Mouse (Mus musculus): ENCODE data around the gene 1700029P11Rik. TPM values are rescaled to one million over a fixed set of nuclear protein-coding genes. Genes with fewer than 3 reads are reported as not detected.
A peak's percentile ranks its signal among the peaks of the same experiment; 100 is the strongest.

1700029P11Rik gene
- polyA plus RNA-seq, 1 experiment from 2014 or later, result not detected

DNA sequence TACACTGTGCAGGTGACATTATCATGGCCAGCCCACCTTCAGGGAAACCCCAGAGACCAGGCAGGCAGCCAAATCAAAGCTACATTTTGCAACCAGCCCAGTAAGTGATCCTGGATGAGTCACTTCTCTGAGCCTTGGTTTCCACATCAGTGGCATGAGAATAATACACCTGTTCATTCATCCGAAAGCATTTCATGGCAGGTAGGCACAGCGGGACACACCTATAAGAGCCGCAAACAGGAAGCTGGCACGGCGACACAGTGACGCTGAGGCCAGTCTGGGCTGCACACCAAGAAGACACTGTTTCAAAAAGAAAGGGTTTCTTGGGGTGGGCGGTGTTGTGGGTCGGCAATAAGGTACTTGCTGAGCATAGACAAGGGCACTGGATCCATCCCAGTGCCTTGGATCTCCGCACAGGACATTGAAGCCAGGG is 26.2 kb upstream of the 1700029P11Rik start:
- 0 out of 2 replicates have a peak, but pooled peaks cover 3% of the 10 kb centered on the region for H3K36me3 ChIP-seq (ENCODE audit: control insufficient read depth, insufficient read depth)
- H3K9ac ChIP-seq (ENCODE audit: low read length), result no peak overlapping the region
- no peak overlapping the region for H3K4me3 ChIP-seq (ENCODE audit: low read length)
- ATAC-seq (replicated peaks; ENCODE audit: extremely low read depth, insufficient read depth, low FRiP score), result no peak
- no peaks in the 10 kb centered on the region for H3K9me3 ChIP-seq (replicated peaks; ENCODE audit: control insufficient read depth, low read length)
- H3K4me2 ChIP-seq (ENCODE audit: low read depth, low read length), result no peak overlapping the region
- no peak overlapping the region for H3K27ac ChIP-seq (ENCODE audit: low read length)
- no peaks in the 10 kb centered on the region for H3K4me1 ChIP-seq (ENCODE audit: control insufficient read depth, insufficient read depth, low read length)
- no peaks in the 10 kb centered on the region for H3K27me3 ChIP-seq (ENCODE audit: control insufficient read depth, insufficient read depth, low read length)
- WGBS, result 95% methylated on average over 9 of the region's 9 CpGs

DNA sequence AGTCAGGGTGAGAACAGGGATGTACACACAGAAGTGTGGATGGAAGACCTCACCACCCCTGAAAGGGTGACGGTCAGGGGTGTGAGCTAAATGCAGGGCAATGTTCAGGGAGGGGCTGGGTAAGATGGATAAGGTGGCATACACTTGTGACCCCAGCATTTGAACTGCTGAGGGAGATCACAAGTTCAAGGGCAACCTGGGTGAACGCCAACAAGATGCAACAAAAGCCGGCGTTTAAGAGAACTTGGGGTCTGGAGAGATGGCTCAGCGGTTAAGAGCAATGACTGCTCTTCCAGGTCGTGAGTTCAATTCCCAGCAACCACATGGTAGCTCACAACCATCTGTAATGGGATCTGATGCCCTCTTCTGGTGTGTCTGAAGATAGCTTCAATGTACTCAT is 25.6 kb upstream of the 1700029P11Rik start:
- WGBS, result 88% methylated on average over 6 of the region's 6 CpGs
- no peak for ATAC-seq (replicated peaks; ENCODE audit: extremely low read depth, insufficient read depth, low FRiP score)
- H3K9me3 ChIP-seq (replicated peaks; ENCODE audit: control insufficient read depth, low read length), result no peaks in the 10 kb centered on the region

DNA sequence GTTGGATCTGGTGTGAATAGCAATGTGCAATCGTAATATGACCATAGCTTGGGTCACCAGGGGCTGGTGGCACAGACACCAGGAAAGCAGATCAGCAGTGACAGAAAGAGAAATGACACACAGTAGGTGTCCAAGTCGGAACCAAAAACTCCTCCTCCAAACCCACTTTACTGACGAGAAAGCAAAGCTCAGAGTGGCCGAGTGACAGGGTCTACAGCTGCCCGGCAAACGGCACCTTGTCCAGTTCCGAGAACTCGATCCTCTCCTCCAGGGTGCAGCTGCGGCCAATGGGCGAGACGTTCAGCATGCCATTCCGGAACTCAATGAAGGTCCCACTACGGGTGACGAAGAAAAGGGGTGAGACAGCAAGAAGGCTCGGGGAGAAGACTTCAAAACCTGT is 24.9 kb upstream of the 1700029P11Rik start:
- ATAC-seq (replicated peaks; ENCODE audit: extremely low read depth, insufficient read depth, low FRiP score), result no peak
- Histone ChIP-seq H3K4me2 (ENCODE audit: low read depth, low read length) (no peak overlapping the region), H3K27me3 (ENCODE audit: control insufficient read depth, insufficient read depth, low read length) (no peaks in the 10 kb centered on the region), H3K27ac (ENCODE audit: low read length) (no peak overlapping the region), H3K9ac (ENCODE audit: low read length) (no peak overlapping the region), H3K4me1 (ENCODE audit: control insufficient read depth, insufficient read depth, low read length) (peaks cover 5% of the 10 kb centered on the region; the same call in 1 of the 2 replicates), H3K9me3 (replicated peaks; ENCODE audit: control insufficient read depth, low read length) (no peaks in the 10 kb centered on the region), H3K36me3 (ENCODE audit: control insufficient read depth, insufficient read depth) (0 out of 2 replicates have a peak, but pooled peaks cover 3% of the 10 kb centered on the region), H3K4me3 (ENCODE audit: low read length) (no peak overlapping the region)
- WGBS, result 90% methylated on average over 15 of the region's 15 CpGs

More for the DNA sequence above, 25.6 kb upstream of the 1700029P11Rik start:
- Histone ChIP-seq H3K4me2 (ENCODE audit: low read depth, low read length) (no peak overlapping the region), H3K27me3 (ENCODE audit: control insufficient read depth, insufficient read depth, low read length) (no peaks in the 10 kb centered on the region), H3K9ac (ENCODE audit: low read length) (no peak overlapping the region), H3K4me3 (ENCODE audit: low read length) (no peak overlapping the region), H3K4me1 (ENCODE audit: control insufficient read depth, insufficient read depth, low read length) (0 out of 2 replicates have a peak, but pooled peaks cover under 1% of the 10 kb centered on the region), H3K36me3 (ENCODE audit: control insufficient read depth, insufficient read depth) (0 out of 2 replicates have a peak, but pooled peaks cover 3% of the 10 kb centered on the region), H3K27ac (ENCODE audit: low read length) (no peak overlapping the region)

DNA sequence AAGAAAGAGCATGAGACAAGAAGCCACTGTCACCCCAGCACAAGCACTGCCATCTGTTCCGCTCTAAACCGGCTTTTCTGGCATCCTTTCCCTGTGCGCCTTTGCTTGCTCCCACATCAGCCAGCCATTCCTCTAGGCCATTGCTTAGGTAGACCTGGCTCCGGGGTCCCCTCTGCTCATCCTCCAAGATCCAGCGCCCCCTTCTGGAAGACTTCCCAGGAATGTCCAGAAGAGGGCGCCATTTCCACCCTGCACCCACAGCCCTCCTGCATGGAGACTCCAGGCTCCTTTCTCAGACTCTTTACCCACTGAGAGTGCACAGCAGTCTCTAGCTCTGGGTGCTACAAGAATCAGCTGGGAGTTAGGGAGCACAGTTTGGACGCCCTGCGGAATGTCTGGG is 23.9 kb upstream of the 1700029P11Rik start:
- ATAC-seq (replicated peaks; ENCODE audit: extremely low read depth, insufficient read depth, low FRiP score), result no peak
- 58% methylated on average over 8 of the region's 8 CpGs for WGBS

DNA sequence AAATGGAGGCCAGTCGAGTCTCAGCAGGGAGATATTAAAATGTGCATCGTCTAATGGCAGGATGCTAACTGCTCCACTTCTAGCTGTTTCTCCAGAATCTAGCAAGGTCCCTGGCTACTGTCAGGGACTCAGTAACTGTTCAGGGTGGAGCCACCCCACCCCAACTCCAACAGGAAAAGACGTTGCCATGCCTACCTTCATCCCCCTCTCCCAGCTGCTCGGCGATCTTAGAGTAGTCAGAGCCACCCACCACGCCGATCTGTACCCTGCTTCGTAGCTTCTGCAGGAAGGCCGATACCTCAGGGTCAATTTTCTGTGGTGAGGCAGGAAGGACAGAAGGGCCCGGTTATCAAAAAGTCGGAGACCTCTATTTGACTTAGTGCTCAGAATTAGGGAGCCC is 22.7 kb upstream of the 1700029P11Rik start:
- Histone ChIP-seq H3K4me2 (ENCODE audit: low read depth, low read length) (no peak overlapping the region), H3K4me3 (ENCODE audit: low read length) (no peak overlapping the region), H3K9ac (ENCODE audit: low read length) (no peak overlapping the region), H3K4me1 (ENCODE audit: control insufficient read depth, insufficient read depth, low read length) (peaks cover 6% of the 10 kb centered on the region; the same call in 1 of the 2 replicates), H3K27me3 (ENCODE audit: control insufficient read depth, insufficient read depth, low read length) (no peaks in the 10 kb centered on the region), H3K9me3 (replicated peaks; ENCODE audit: control insufficient read depth, low read length) (no peaks in the 10 kb centered on the region), H3K36me3 (ENCODE audit: control insufficient read depth, insufficient read depth) (0 out of 2 replicates have a peak, but pooled peaks cover 3% of the 10 kb centered on the region), H3K27ac (ENCODE audit: low read length) (no peak overlapping the region)
- no peak for ATAC-seq (replicated peaks; ENCODE audit: extremely low read depth, insufficient read depth, low FRiP score)
- 86% methylated on average over 11 of the region's 11 CpGs for WGBS

More for the DNA sequence above, 23.9 kb upstream of the 1700029P11Rik start:
- no peak overlapping the region for H3K27ac ChIP-seq (ENCODE audit: low read length)
- no peaks in the 10 kb centered on the region for H3K27me3 ChIP-seq (ENCODE audit: control insufficient read depth, insufficient read depth, low read length)
- H3K4me3 ChIP-seq (ENCODE audit: low read length), result no peak overlapping the region
- H3K36me3 ChIP-seq (ENCODE audit: control insufficient read depth, insufficient read depth), result 0 out of 2 replicates have a peak, but pooled peaks cover 3% of the 10 kb centered on the region
- H3K9ac ChIP-seq (ENCODE audit: low read length), result no peak overlapping the region
- H3K9me3 ChIP-seq (replicated peaks; ENCODE audit: control insufficient read depth, low read length), result no peaks in the 10 kb centered on the region
- peaks cover 6% of the 10 kb centered on the region; the same call in 1 of the 2 replicates for H3K4me1 ChIP-seq (ENCODE audit: control insufficient read depth, insufficient read depth, low read length)
- H3K4me2 ChIP-seq (ENCODE audit: low read depth, low read length), result no peak overlapping the region

DNA sequence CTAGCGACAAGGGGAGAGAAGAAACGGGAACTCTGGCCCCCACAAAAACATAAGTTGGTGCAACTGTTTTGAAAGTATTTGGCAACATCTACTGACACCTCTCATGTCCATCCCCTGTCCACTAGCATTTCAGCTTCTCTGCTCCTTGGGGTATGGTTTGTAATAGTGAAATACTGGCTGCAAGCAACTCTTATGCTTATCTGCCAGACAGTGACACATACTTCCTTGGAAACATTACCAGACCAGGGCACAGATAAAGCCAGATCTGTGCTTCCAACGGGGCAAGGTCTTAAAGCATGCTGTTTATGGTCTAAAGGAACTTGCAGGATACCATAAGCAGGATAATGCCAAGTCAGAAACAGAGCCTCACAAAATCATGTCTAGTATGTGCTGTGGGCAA is 21.4 kb upstream of the 1700029P11Rik start:
- Histone ChIP-seq H3K4me2 (ENCODE audit: low read depth, low read length) (no peak overlapping the region), H3K9me3 (replicated peaks; ENCODE audit: control insufficient read depth, low read length) (no peaks in the 10 kb centered on the region), H3K36me3 (ENCODE audit: control insufficient read depth, insufficient read depth) (0 out of 2 replicates have a peak, but pooled peaks cover 3% of the 10 kb centered on the region), H3K27me3 (ENCODE audit: control insufficient read depth, insufficient read depth, low read length) (no peaks in the 10 kb centered on the region), H3K4me1 (ENCODE audit: control insufficient read depth, insufficient read depth, low read length) (peaks cover 6% of the 10 kb centered on the region; the same call in 1 of the 2 replicates), H3K9ac (ENCODE audit: low read length) (no peak overlapping the region), H3K27ac (ENCODE audit: low read length) (no peak overlapping the region), H3K4me3 (ENCODE audit: low read length) (no peak overlapping the region)
- ATAC-seq (replicated peaks; ENCODE audit: extremely low read depth, insufficient read depth, low FRiP score), result no peak
- 63% methylated on average over 3 of the region's 3 CpGs for WGBS

DNA sequence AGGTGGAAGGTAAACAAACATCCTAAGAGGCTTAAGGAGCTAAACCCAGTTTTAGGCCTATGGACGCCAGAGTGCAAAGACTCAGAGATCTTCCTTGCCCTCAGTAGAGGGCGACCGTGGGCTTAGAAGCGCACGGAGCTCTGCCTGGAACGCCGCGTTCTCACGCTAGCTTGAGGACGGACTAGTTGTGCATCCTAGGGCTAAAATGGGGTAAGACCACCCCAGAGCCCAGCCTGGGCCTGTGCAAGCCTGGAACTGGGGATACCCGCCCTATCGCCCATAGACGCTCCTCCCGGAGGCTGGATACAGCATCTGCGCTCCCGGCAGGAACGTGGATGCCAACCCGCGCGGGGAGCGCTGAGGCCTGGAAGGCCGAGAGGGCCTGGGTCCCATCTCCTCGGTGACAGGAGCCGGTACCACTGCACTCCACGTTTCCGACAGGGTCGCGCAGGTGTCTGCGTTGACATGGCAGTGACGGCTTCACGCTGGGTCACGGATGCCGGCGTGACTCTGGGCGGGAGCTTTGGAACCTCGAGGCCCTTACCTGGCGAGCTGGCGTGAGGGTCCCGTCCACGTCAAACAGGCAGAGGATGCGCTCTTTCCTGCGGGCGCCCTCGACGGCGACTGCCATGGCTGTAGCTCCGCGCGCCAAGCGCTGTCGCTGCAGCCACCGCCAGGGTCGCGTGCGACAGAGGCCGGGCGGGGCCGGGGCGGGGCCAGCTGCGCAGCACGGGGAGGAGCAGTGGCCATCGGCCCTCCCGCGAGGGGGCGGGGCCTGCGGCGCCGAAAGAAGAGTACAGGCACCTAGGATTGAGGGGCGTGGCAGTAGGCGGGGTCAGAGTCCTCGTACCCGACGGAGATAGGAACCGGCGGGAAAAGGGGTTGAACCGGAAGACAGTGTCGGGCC is 19.9 kb upstream of the 1700029P11Rik start, which contains the start of gene Pmm1:
Pmm1 (minus strand) TSS at position 760 of the 907 bp plus-strand sequence.
- peak; percentile 99 for ATAC-seq (replicated peaks; ENCODE audit: extremely low read depth, insufficient read depth, low FRiP score)
- Histone ChIP-seq H3K4me1 (ENCODE audit: control insufficient read depth, insufficient read depth, low read length) (peaks cover 6% of the 10 kb centered on the region; the same call in 1 of the 2 replicates), H3K9ac (ENCODE audit: low read length) (peak within 1 kb of the TSS; percentile 82), H3K27me3 (ENCODE audit: control insufficient read depth, insufficient read depth, low read length) (no peaks in the 10 kb centered on the region), H3K9me3 (replicated peaks; ENCODE audit: control insufficient read depth, low read length) (no peaks in the 10 kb centered on the region), H3K4me2 (ENCODE audit: low read depth, low read length) (peak within 1 kb of the TSS; percentile 100), H3K4me3 (ENCODE audit: low read length) (peak within 1 kb of the TSS; percentile 78), H3K36me3 (ENCODE audit: control insufficient read depth, insufficient read depth) (no peaks in the 10 kb centered on the region), H3K27ac (ENCODE audit: low read length) (peak within 1 kb of the TSS; percentile 85)
- WGBS, result under 1% methylated on average over 77 of the region's 77 CpGs

DNA sequence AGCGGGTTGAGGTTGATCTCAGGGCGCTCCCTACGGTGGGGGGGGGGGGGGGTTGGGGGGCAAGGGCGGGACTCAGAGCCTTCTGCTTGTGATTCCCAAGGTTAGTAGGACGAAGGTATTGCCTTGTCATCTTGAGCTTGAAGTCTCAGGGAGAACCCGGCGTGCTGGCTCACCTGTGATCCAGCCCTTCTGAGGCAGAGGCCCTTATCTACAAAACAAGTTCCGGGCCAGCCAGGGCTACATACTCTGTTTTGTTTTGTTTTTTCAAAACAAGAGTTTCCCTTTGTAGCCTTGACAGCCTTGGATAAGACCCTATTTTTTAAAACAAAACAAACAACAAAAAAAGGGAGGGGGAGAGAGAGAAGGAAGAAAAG is 19.3 kb upstream of the 1700029P11Rik start:
- 3% methylated on average over 7 of the region's 8 CpGs for WGBS
- peaks cover 6% of the 10 kb centered on the region; the same call in 1 of the 2 replicates for H3K4me1 ChIP-seq (ENCODE audit: control insufficient read depth, insufficient read depth, low read length)
- no peaks in the 10 kb centered on the region for H3K9me3 ChIP-seq (replicated peaks; ENCODE audit: control insufficient read depth, low read length)
- H3K36me3 ChIP-seq (ENCODE audit: control insufficient read depth, insufficient read depth), result no peaks in the 10 kb centered on the region
- peak overlapping the region; percentile 59 for H3K9ac ChIP-seq (ENCODE audit: low read length)
- H3K4me2 ChIP-seq (ENCODE audit: low read depth, low read length), result peak overlapping the region; percentile 100
- H3K27ac ChIP-seq (ENCODE audit: low read length), result no peak overlapping the region; the same call in 1 of the 2 replicates
- no peaks in the 10 kb centered on the region for H3K27me3 ChIP-seq (ENCODE audit: control insufficient read depth, insufficient read depth, low read length)
- no peak for ATAC-seq (replicated peaks; ENCODE audit: extremely low read depth, insufficient read depth, low FRiP score)
- peak overlapping the region; percentile 78 for H3K4me3 ChIP-seq (ENCODE audit: low read length)

DNA sequence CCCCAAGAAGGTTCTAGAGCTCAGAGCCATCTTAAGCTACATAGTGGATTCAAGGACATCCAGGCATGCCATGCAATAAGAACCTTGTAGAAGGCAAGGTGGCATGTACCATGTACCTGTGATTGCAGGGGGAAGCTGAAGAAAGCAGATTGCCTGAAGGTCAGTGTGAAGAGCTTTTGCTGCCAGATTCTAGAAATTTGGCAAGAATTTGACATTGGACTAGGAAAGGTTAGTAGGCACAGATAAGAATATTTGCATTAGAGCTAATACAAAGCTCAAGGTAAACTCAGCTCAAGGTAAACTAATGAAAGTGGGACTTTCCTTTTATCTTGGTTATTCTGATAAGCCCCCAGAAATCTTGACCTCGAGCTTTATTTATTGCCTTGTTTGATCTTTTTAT is 16.1 kb upstream of the 1700029P11Rik start:
- 49% methylated on average over 1 of the region's 1 CpGs for WGBS
- H3K27ac ChIP-seq (ENCODE audit: low read length), result no peak overlapping the region

More for the DNA sequence above, 16.1 kb upstream of the 1700029P11Rik start:
- Histone ChIP-seq H3K4me2 (ENCODE audit: low read depth, low read length) (no peak overlapping the region), H3K4me3 (ENCODE audit: low read length) (no peak overlapping the region), H3K4me1 (ENCODE audit: control insufficient read depth, insufficient read depth, low read length) (peaks cover 6% of the 10 kb centered on the region; the same call in 1 of the 2 replicates), H3K9me3 (replicated peaks; ENCODE audit: control insufficient read depth, low read length) (no peaks in the 10 kb centered on the region), H3K27me3 (ENCODE audit: control insufficient read depth, insufficient read depth, low read length) (no peaks in the 10 kb centered on the region), H3K9ac (ENCODE audit: low read length) (no peak overlapping the region), H3K36me3 (ENCODE audit: control insufficient read depth, insufficient read depth) (no peaks in the 10 kb centered on the region)
- no peak for ATAC-seq (replicated peaks; ENCODE audit: extremely low read depth, insufficient read depth, low FRiP score)
